Mouse (Mus musculus) forebrain, embryonic 15.5 days (tissue): Measurements from ENCODE around the gene Mrpl48. TPM values are rescaled to one million over a fixed set of nuclear protein-coding genes. Genes with fewer than 3 reads are reported as not detected.

ENCODE experiments used
- ATAC-seq: fragments of 200-750 bp; cut with Nextera tagmentation; replicated peaks from 2 replicates; pipeline ENCODE4 v1.8.0; 2017; ENCODE audit warnings: mild to moderate bottlenecking, moderate TSS enrichment, moderate library complexity
- H3K27ac ChIP-seq: fragments of 300-500 bp; sonication (generic); replicated peaks from 2 replicates; pipeline ENCODE4 v1.5.1; 2015; ENCODE audit warnings: mild to moderate bottlenecking, inconsistent platforms
- H3K27me3 ChIP-seq: fragments of 300-500 bp; sonication (generic); 2 replicates; pipeline ENCODE4 v1.6.1; 2015; ENCODE audit warnings: inconsistent platforms
- H3K36me3 ChIP-seq: fragments of 300-500 bp; sonication (generic); 2 replicates; pipeline ENCODE4 v1.6.1; 2015; ENCODE audit warnings: mild to moderate bottlenecking, inconsistent platforms
- H3K4me1 ChIP-seq: fragments of 300-500 bp; sonication (generic); 2 replicates; pipeline ENCODE4 v1.6.1; 2015; ENCODE audit warnings: inconsistent platforms
- H3K4me2 ChIP-seq: fragments of 300-500 bp; sonication (generic); replicated peaks from 2 replicates; pipeline ENCODE4 v1.6.1; 2015; ENCODE audit warnings: mild to moderate bottlenecking, inconsistent platforms
- H3K4me3 ChIP-seq: fragments of 300-500 bp; sonication (generic); 2 replicates; pipeline ENCODE4 v1.5.1; 2015; ENCODE audit warnings: mild to moderate bottlenecking, inconsistent platforms
- H3K9ac ChIP-seq: fragments of 300-500 bp; sonication (generic); replicated peaks from 2 replicates; pipeline ENCODE4 v1.6.1; 2015; ENCODE audit warnings: mild to moderate bottlenecking, inconsistent platforms
- H3K9me3 ChIP-seq: fragments of 300-500 bp; sonication (generic); 2 replicates; pipeline ENCODE4 v1.6.1; 2016; ENCODE audit warnings: inconsistent platforms
- WGBS: fragments of 180-500 bp; shearing (Covaris S2); methylation state at CpG from one replicate; pipeline ENCODE4 v1.1.7; 2015; ENCODE audit warnings: mixed read lengths; 5-methylcytosine and 5-hydroxymethylcytosine counted together
- polyA plus RNA-seq: library from polyadenylated mRNA; unstranded; fragments of >200 nt; fragmentation: Nextera tagmentation; extraction: Ambion mirVana; gene quantifications from 2 replicates; pipeline ENCODE4 v1.2.1, GENCODE M21; 2015

The Mrpl48 gene
- polyA plus RNA-seq, result 74.9 and 76.3 TPM in 2 replicates

GRCm38 (mm10) chr7:100608130-100608741 lies at the start of gene Mrpl48:
TSS of gene Mrpl48 (minus strand) at chr7:100608301.
- peak; percentile 20 for ATAC-seq
- peak within 1 kb of the TSS; percentile 57 for H3K4me2 ChIP-seq
- peak within 1 kb of the TSS; percentile 100 for H3K9ac ChIP-seq
- H3K4me1 ChIP-seq, result peaks cover 28% of the 10 kb centered on the region
- H3K4me3 ChIP-seq, result peak within 1 kb of the TSS; percentile 95
- H3K27me3 ChIP-seq, result no peaks in the 10 kb centered on the region
- under 1% methylated on average over 30 of the region's 43 CpGs for WGBS
- H3K27ac ChIP-seq, result peak within 1 kb of the TSS; percentile 99
- H3K36me3 ChIP-seq, result no peaks in the 10 kb centered on the region
- no peaks in the 10 kb centered on the region for H3K9me3 ChIP-seq

GRCm38 (mm10) chr7:100656739-100657138 lies 48.6 kb upstream of the Mrpl48 start:
- Histone ChIP-seq H3K4me3 (no peak overlapping the region), H3K27ac (no peak overlapping the region), H3K9me3 (no peaks in the 10 kb centered on the region), H3K4me1 (peaks cover 12% of the 10 kb centered on the region), H3K4me2 (no peak overlapping the region), H3K27me3 (no peaks in the 10 kb centered on the region), H3K9ac (no peak overlapping the region), H3K36me3 (no peaks in the 10 kb centered on the region)
- ATAC-seq, result no peak
- WGBS, result 51% methylated on average over 5 of the region's 5 CpGs

- H3K4me3 ChIP-seq, result no peak overlapping the region
- no peak overlapping the region for H3K27ac ChIP-seq
- H3K27me3 ChIP-seq, result no peaks in the 10 kb centered on the region
- no peak overlapping the region for H3K4me2 ChIP-seq
- ATAC-seq, result no peak
- H3K9me3 ChIP-seq, result no peaks in the 10 kb centered on the region
- no peaks in the 10 kb centered on the region for H3K36me3 ChIP-seq
- peaks cover 12% of the 10 kb centered on the region for H3K4me1 ChIP-seq
- 86% methylated on average over 8 of the region's 8 CpGs for WGBS
- no peak overlapping the region for H3K9ac ChIP-seq
Observed at GRCm38 (mm10) chr7:100654441-100654840, 46.3 kb upstream of the Mrpl48 start.

GRCm38 (mm10) chr7:100653480-100654266 lies 45.6 kb upstream of the Mrpl48 start:
- peak; percentile 65 for ATAC-seq
- Histone ChIP-seq H3K27ac (no peak overlapping the region), H3K9me3 (no peaks in the 10 kb centered on the region), H3K4me3 (no peak overlapping the region), H3K4me1 (peaks cover 12% of the 10 kb centered on the region), H3K27me3 (no peaks in the 10 kb centered on the region), H3K4me2 (no peak overlapping the region), H3K9ac (no peak overlapping the region), H3K36me3 (no peaks in the 10 kb centered on the region)
- 51% methylated on average over 9 of the region's 9 CpGs for WGBS

GRCm38 (mm10) chr7:100651011-100651410 lies 42.9 kb upstream of the Mrpl48 start:
- no peak overlapping the region for H3K27ac ChIP-seq
- H3K4me2 ChIP-seq, result no peak overlapping the region
- H3K36me3 ChIP-seq, result no peaks in the 10 kb centered on the region
- 73% methylated on average over 4 of the region's 4 CpGs for WGBS
- peaks cover 9% of the 10 kb centered on the region for H3K4me1 ChIP-seq
- no peak overlapping the region for H3K9ac ChIP-seq
- no peaks in the 10 kb centered on the region for H3K9me3 ChIP-seq
- H3K27me3 ChIP-seq, result no peaks in the 10 kb centered on the region
- H3K4me3 ChIP-seq, result no peak overlapping the region
- no peak for ATAC-seq

GRCm38 (mm10) chr7:100650421-100650820 lies 42.3 kb upstream of the Mrpl48 start:
- Histone ChIP-seq H3K27ac (no peak overlapping the region), H3K9ac (no peak overlapping the region), H3K4me3 (no peak overlapping the region), H3K4me1 (peaks cover 9% of the 10 kb centered on the region), H3K9me3 (no peaks in the 10 kb centered on the region), H3K4me2 (no peak overlapping the region), H3K36me3 (no peaks in the 10 kb centered on the region), H3K27me3 (no peaks in the 10 kb centered on the region)
- no peak for ATAC-seq
- 78% methylated on average over 6 of the region's 6 CpGs for WGBS

- 82% methylated on average over 8 of the region's 8 CpGs for WGBS
- no peak for ATAC-seq
- no peak overlapping the region for H3K4me2 ChIP-seq
- H3K9ac ChIP-seq, result no peak overlapping the region
- no peaks in the 10 kb centered on the region for H3K36me3 ChIP-seq
- no peaks in the 10 kb centered on the region for H3K9me3 ChIP-seq
- H3K27ac ChIP-seq, result no peak overlapping the region
- no peak overlapping the region for H3K4me3 ChIP-seq
- H3K4me1 ChIP-seq, result peaks cover 9% of the 10 kb centered on the region
- H3K27me3 ChIP-seq, result no peaks in the 10 kb centered on the region
Observed at GRCm38 (mm10) chr7:100649826-100650225, 41.7 kb upstream of the Mrpl48 start.

- H3K9me3 ChIP-seq, result no peaks in the 10 kb centered on the region
- no peak overlapping the region for H3K4me2 ChIP-seq
- H3K36me3 ChIP-seq, result no peaks in the 10 kb centered on the region
- no peaks in the 10 kb centered on the region for H3K27me3 ChIP-seq
- H3K4me3 ChIP-seq, result no peak overlapping the region
- no peak overlapping the region for H3K9ac ChIP-seq
- peaks cover 5% of the 10 kb centered on the region for H3K4me1 ChIP-seq
- H3K27ac ChIP-seq, result no peak overlapping the region
- 85% methylated on average over 4 of the region's 4 CpGs for WGBS
- ATAC-seq, result no peak
Observed at GRCm38 (mm10) chr7:100649095-100649494, 41.0 kb upstream of the Mrpl48 start.

GRCm38 (mm10) chr7:100645147-100645546 lies 37.0 kb upstream of the Mrpl48 start:
- peak; percentile 43; the same call in 1 of the 2 replicates for ATAC-seq
- H3K27me3 ChIP-seq, result no peaks in the 10 kb centered on the region
- H3K4me3 ChIP-seq, result no peak overlapping the region
- no peaks in the 10 kb centered on the region for H3K36me3 ChIP-seq
- H3K9me3 ChIP-seq, result no peaks in the 10 kb centered on the region
- no peak overlapping the region for H3K27ac ChIP-seq
- WGBS, result 30% methylated on average over 3 of the region's 3 CpGs
- no peak overlapping the region for H3K9ac ChIP-seq
- no peak overlapping the region for H3K4me2 ChIP-seq
- H3K4me1 ChIP-seq, result no peaks in the 10 kb centered on the region

- WGBS, result 90% methylated on average over 4 of the region's 4 CpGs
- Histone ChIP-seq H3K9me3 (no peaks in the 10 kb centered on the region), H3K27me3 (no peaks in the 10 kb centered on the region), H3K9ac (no peak overlapping the region), H3K4me3 (no peak overlapping the region), H3K27ac (no peak overlapping the region), H3K36me3 (peaks cover 4% of the 10 kb centered on the region; the same call in 1 of the 2 replicates), H3K4me2 (no peak overlapping the region), H3K4me1 (no peaks in the 10 kb centered on the region)
- no peak for ATAC-seq
Observed at GRCm38 (mm10) chr7:100642413-100642812, 34.3 kb upstream of the Mrpl48 start.

- Histone ChIP-seq H3K27ac (no peak overlapping the region), H3K36me3 (peaks cover 14% of the 10 kb centered on the region), H3K4me3 (no peak overlapping the region), H3K9ac (no peak overlapping the region), H3K27me3 (no peaks in the 10 kb centered on the region), H3K4me1 (no peaks in the 10 kb centered on the region), H3K9me3 (no peaks in the 10 kb centered on the region), H3K4me2 (no peak overlapping the region)
- ATAC-seq, result no peak
- WGBS, result 5% methylated on average over 1 of the region's 1 CpGs
Observed at GRCm38 (mm10) chr7:100637657-100638056, 29.6 kb upstream of the Mrpl48 start.

- H3K4me1 ChIP-seq, result no peaks in the 10 kb centered on the region
- H3K27me3 ChIP-seq, result no peaks in the 10 kb centered on the region
- no peak for ATAC-seq
- H3K36me3 ChIP-seq, result peaks cover 5% of the 10 kb centered on the region; the same call in 1 of the 2 replicates
- H3K4me3 ChIP-seq, result no peak overlapping the region
- H3K9me3 ChIP-seq, result no peaks in the 10 kb centered on the region
- no peak overlapping the region for H3K27ac ChIP-seq
- WGBS, result 81% methylated on average over 3 of the region's 3 CpGs
- H3K9ac ChIP-seq, result no peak overlapping the region
- no peak overlapping the region for H3K4me2 ChIP-seq
Observed at GRCm38 (mm10) chr7:100624538-100624937, 16.4 kb upstream of the Mrpl48 start.
